Mouse (Mus musculus): ENCODE measurements around the gene Csrp3.

Gene Csrp3

DNA sequence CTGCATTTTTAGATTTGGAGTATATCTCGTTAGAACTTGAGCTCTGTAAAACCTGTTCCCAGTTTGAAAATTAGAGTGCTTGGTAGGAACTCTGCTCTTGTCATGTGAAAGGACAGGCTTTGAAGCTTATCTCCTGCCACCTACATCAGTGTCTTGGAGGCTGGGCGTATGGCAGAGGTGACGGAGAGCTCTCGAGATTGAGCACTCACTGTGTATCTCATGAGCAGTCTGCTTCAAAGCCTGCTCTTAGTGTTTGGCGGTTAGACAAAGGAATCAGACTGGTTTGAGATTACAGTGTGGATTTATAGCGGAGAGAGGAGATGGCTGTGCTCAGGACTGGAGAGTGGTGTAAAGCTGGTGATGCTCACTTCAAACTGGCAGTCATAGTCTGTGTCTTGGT, 22.7 kb downstream of the Csrp3 start:
- DNase-seq = no peak

GRCm38 (mm10) chr7:48824671-48825070, 23.2 kb downstream of the Csrp3 start:
- no peak for DNase-seq

DNA sequence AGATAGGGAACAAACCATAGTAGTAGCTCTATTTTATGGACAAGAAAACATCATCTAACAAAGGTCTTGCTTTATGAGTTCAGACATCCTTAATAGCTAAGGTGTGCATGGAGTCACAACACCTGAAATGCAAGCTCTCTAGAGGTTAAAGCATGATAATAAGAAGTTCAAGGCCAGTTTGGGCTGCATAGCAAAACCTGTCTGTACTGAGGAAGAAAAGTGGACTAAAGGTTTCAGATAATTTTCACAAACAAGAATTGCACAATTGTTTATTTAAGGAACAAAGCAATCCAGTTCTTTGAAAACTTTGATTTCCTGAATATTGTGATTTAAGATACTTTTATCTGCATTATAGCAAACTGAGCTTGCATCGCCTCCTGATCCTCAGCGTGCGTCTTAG, 24.2 kb downstream of the Csrp3 start:
- DNase-seq = no peak

DNA sequence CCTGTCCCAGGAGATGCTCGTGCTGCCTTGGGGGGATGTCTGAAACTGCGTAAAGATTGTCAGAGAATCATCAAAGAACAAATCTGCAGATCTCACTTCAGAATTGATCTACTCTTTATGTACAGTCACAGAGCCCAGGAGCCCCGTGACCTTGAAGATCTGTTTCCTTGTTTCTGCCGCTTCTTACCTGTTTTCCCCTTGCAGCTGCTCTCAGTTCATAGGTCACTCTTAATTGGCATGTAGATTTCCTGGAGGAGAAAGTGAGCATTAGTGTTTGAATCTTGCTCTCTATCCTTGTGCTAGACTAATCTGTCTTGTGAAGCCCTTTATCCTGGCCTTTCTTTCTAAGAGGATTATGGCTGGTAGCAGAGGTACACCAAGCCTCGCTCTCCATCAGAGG, 26.2 kb downstream of the Csrp3 start:
- DNase-seq = no peak

DNA sequence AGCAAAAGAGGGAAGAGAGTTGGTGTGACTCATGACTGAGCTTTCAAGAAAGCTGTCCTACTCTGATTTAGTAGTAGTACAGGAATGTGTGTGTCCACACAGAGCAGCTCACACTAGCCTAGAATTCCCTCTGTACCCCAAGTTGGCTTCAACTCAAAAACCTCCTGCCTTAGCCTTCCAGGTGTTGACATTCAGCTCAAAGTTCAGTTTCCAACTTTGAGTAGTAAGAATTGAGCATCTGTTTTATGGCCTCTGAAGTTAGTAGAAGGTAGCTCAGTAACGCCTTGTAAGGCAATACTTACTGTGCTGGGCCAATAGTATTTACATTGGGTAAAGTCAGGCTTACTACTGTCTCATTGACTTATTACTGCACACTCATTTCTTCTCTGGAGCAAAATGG, 34.2 kb downstream of the Csrp3 start:
- no peak for DNase-seq

DNA sequence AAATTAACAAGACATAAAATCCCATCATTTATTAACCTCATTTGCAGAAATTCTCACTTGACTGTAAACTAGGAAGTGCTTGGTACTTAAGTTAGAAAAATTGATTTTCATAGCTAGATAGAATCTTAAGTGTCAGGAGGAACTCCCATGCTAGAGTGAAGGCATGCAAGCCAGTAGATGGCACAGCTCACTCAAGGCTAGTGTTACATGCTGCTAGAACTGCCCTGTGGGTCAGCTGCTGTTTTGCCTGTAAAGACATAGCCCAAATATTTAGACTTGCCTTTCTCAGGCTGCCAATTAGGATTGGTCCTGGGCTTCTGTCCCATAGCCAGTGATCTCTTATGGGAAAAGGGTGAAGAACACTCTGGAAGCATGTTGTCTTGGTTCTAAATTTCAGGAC, 35.5 kb downstream of the Csrp3 start:
- DNase-seq = no peak

DNA sequence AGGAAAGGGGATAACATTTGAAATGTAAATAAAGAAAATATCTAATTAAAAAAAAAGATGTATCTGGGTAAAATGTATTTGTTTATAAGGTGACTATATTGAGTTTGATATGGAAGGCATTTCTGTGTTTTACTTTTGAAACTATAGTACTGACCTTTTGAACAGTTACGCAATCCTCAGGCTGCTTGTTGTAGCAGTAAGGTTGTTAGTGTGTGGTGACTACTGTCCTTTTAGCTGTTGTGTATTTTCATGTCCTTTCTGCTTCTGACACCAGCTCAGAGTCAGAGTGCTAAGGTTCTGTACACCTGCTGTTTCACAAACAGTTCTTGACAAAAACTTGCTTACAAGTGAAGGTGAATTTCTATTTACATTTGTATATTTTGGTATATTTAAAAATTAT, 37.2 kb downstream of the Csrp3 start:
- no peak for DNase-seq

GRCm38 (mm10) chr7:48806587-48806986, 41.2 kb downstream of the Csrp3 start:
- peak in 1 of 2 experiments; percentile 32 for DNase-seq

- no peak for DNase-seq
Observed at GRCm38 (mm10) chr7:48803381-48803780, 44.5 kb downstream of the Csrp3 start.

DNA sequence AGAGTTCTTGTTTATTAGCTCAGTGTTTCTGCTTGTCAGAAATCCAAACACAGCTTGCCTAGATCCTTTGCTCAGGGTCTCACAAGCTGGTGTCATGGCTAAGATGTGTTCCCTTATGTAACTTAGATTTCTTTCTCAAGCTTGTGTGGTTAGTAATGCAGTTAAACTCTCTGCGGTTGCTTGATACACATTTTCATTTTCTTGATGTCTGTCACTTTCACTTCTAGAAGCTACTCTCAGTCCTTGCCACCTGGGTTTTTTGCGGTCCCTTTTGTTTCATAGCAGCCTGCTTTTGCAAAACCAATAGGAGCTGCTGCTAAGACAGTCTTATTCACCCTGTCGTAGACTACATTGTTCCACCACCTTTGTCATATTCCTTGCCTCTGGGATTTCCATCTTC, 52.7 kb downstream of the Csrp3 start:
- no peak for DNase-seq

DNA sequence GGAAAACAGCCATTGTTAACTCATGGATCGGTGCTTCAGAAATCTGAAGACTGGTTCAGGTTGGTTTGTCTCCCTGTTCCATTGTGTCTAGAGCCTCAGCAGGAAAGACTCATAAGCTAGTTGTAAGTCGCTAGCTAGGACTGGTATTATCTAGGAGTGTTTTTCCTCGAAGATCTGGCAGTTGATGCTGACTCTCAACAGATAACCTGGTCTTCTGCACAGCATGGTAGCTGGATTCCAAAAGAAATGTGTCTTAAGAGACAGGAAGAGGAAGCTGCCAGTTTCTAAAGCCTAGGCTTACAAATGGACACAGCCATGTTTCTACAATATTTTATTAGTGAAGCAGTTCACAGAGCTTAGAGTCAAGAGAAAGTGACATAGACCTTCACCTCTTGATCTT, 56.4 kb downstream of the Csrp3 start:
- no peak for DNase-seq

GRCm38 (mm10) chr7:48790117-48790516, 57.7 kb downstream of the Csrp3 start:
- DNase-seq = no peak

GRCm38 (mm10) chr7:48788851-48789572, 58.8 kb downstream of the Csrp3 start, which contains the start of gene Zdhhc13:
TSS of gene Zdhhc13 (plus strand) at chr7:48789003.
- peak; percentile 95 to 96 for DNase-seq

GRCm38 (mm10) chr7:48788348-48788747, 59.5 kb downstream of the Csrp3 start:
- no peak for DNase-seq

- no peak for DNase-seq
Observed at GRCm38 (mm10) chr7:48784773-48785523, 62.9 kb downstream of the Csrp3 start.

GRCm38 (mm10) chr7:48782432-48782831, 65.4 kb downstream of the Csrp3 start:
- no peak for DNase-seq

Measured in cerebellum, postnatal 14 days (tissue).